Mouse (Mus musculus): ENCODE results near the gene Filip1. TPM values are rescaled to one million over a fixed set of nuclear protein-coding genes. Genes with fewer than 3 reads are reported as not detected.

The Filip1 gene
- polyA plus RNA-seq, 1 experiment from 2014 or later, result 5.3 TPM

- no peak for TF ChIP-seq CTCF (IDR thresholded peaks at IDR 0.05; ENCODE audit: low read depth)
- Histone ChIP-seq H3K4me1 (replicated peaks; ENCODE audit: control insufficient read depth, insufficient read depth, low read length) (no peaks in the 10 kb centered on the region), H3K27me3 (replicated peaks; ENCODE audit: control insufficient read depth, insufficient read depth, low read length) (no peaks in the 10 kb centered on the region), H3K4me2 (replicated peaks; ENCODE audit: low read depth) (no peak overlapping the region), H3K9ac (ENCODE audit: low read depth, low read length) (no peak overlapping the region), H3K4me3 (ENCODE audit: low read depth, low read length) (no peak overlapping the region), H3K36me3 (ENCODE audit: control insufficient read depth, insufficient read depth) (no peaks in the 10 kb centered on the region), H3K9me3 (ENCODE audit: control insufficient read depth) (0 out of 2 replicates have a peak, but pooled peaks cover 2% of the 10 kb centered on the region), H3K27ac (ENCODE audit: low read depth, low read length) (0 out of 2 replicates have a peak overlapping the region, but pooled peaks have one; percentile 5)
- ATAC-seq, result no peak
- 46% methylated on average over 6 of the region's 6 CpGs for WGBS
These were observed 170.0 kb downstream of the Filip1 start for GRCm38 (mm10) chr9:79842615-79843014.

DNA sequence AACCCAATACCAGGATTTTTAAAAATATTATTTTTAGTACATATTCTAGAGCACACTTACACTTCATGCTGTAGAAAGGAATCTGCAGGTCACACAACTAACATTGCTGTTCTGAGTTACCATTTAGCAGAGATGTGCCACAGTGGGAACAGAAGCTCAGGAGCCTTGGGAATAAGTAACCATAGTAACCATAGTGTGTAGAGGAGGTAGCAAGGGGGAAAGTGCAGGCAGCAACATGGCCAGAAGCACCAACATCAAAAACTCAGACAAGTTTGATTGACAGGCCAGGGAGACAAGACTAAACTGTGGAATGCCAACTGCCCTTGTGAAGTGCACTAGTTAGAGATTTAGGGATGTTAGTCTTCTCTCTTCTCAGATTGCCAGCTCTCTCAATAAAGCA is 170.6 kb downstream of the Filip1 start:
- no peak overlapping the region for H3K27ac ChIP-seq (ENCODE audit: low read depth, low read length)
- H3K27me3 ChIP-seq (replicated peaks; ENCODE audit: control insufficient read depth, insufficient read depth, low read length), result no peaks in the 10 kb centered on the region
- H3K4me1 ChIP-seq (replicated peaks; ENCODE audit: control insufficient read depth, insufficient read depth, low read length), result no peaks in the 10 kb centered on the region
- no peak overlapping the region for H3K4me3 ChIP-seq (ENCODE audit: low read depth, low read length)
- no peak for TF ChIP-seq CTCF (IDR thresholded peaks at IDR 0.05; ENCODE audit: low read depth)
- H3K36me3 ChIP-seq (ENCODE audit: control insufficient read depth, insufficient read depth), result no peaks in the 10 kb centered on the region
- H3K9me3 ChIP-seq (ENCODE audit: control insufficient read depth), result 0 out of 2 replicates have a peak, but pooled peaks cover 2% of the 10 kb centered on the region
- H3K4me2 ChIP-seq (replicated peaks; ENCODE audit: low read depth), result no peak overlapping the region
- H3K9ac ChIP-seq (ENCODE audit: low read depth, low read length), result no peak overlapping the region
- ATAC-seq, result no peak

GRCm38 (mm10) chr9:79831294-79831693 is 181.4 kb downstream of the Filip1 start:
- H3K27ac ChIP-seq (ENCODE audit: low read depth, low read length), result no peak overlapping the region

DNA sequence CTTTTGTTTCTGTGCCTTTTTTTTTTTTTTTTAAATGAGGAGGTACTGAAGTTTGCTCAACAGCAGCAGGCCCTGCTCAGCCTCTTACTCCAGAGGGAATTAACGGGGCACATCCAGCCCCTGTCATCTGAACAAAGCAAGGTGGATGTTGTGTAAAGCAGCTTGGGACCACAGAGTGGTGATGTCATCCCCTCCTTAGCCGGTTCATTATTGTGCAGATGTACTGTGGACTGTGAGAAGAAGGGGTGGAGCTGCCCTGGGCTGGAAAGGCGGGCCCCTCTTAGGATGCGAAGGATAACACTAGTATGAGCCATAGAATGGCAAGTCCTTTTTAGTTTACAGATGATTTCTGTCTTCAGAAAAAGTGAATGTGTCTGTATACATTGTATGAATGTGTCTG is 181.8 kb downstream of the Filip1 start:
- no peaks in the 10 kb centered on the region for H3K9me3 ChIP-seq (ENCODE audit: control insufficient read depth)
- no peak for ATAC-seq
- H3K27me3 ChIP-seq (replicated peaks; ENCODE audit: control insufficient read depth, insufficient read depth, low read length), result no peaks in the 10 kb centered on the region
- TF ChIP-seq CTCF (IDR thresholded peaks at IDR 0.05; ENCODE audit: low read depth), result no peak
- H3K4me1 ChIP-seq (replicated peaks; ENCODE audit: control insufficient read depth, insufficient read depth, low read length), result no peaks in the 10 kb centered on the region
- no peaks in the 10 kb centered on the region for H3K36me3 ChIP-seq (ENCODE audit: control insufficient read depth, insufficient read depth)
- no peak overlapping the region for H3K27ac ChIP-seq (ENCODE audit: low read depth, low read length)
- H3K4me2 ChIP-seq (replicated peaks; ENCODE audit: low read depth), result no peak overlapping the region
- 41% methylated on average over 4 of the region's 4 CpGs for WGBS
- no peak overlapping the region for H3K4me3 ChIP-seq (ENCODE audit: low read depth, low read length)
- no peak overlapping the region for H3K9ac ChIP-seq (ENCODE audit: low read depth, low read length)

More at GRCm38 (mm10) chr9:79831294-79831693, 181.4 kb downstream of the Filip1 start:
- Histone ChIP-seq H3K27me3 (replicated peaks; ENCODE audit: control insufficient read depth, insufficient read depth, low read length) (no peaks in the 10 kb centered on the region), H3K4me3 (ENCODE audit: low read depth, low read length) (no peak overlapping the region), H3K4me1 (replicated peaks; ENCODE audit: control insufficient read depth, insufficient read depth, low read length) (no peaks in the 10 kb centered on the region), H3K9ac (ENCODE audit: low read depth, low read length) (no peak overlapping the region), H3K9me3 (ENCODE audit: control insufficient read depth) (no peaks in the 10 kb centered on the region), H3K4me2 (replicated peaks; ENCODE audit: low read depth) (no peak overlapping the region), H3K36me3 (ENCODE audit: control insufficient read depth, insufficient read depth) (no peaks in the 10 kb centered on the region)
- WGBS, result 73% methylated on average over 1 of the region's 1 CpGs
- TF ChIP-seq CTCF (IDR thresholded peaks at IDR 0.05; ENCODE audit: low read depth), result no peak
- ATAC-seq, result no peak

GRCm38 (mm10) chr9:79829842-79830800 is 182.5 kb downstream of the Filip1 start:
- no peak for ATAC-seq
- Histone ChIP-seq H3K9ac (ENCODE audit: low read depth, low read length) (no peak overlapping the region), H3K9me3 (ENCODE audit: control insufficient read depth) (no peaks in the 10 kb centered on the region), H3K27me3 (replicated peaks; ENCODE audit: control insufficient read depth, insufficient read depth, low read length) (no peaks in the 10 kb centered on the region), H3K4me2 (replicated peaks; ENCODE audit: low read depth) (no peak overlapping the region), H3K36me3 (ENCODE audit: control insufficient read depth, insufficient read depth) (no peaks in the 10 kb centered on the region), H3K4me1 (replicated peaks; ENCODE audit: control insufficient read depth, insufficient read depth, low read length) (no peaks in the 10 kb centered on the region), H3K4me3 (ENCODE audit: low read depth, low read length) (no peak overlapping the region), H3K27ac (ENCODE audit: low read depth, low read length) (no peak overlapping the region)
- WGBS, result 46% methylated on average over 23 of the region's 23 CpGs
- no peak for TF ChIP-seq CTCF (IDR thresholded peaks at IDR 0.05; ENCODE audit: low read depth)

DNA sequence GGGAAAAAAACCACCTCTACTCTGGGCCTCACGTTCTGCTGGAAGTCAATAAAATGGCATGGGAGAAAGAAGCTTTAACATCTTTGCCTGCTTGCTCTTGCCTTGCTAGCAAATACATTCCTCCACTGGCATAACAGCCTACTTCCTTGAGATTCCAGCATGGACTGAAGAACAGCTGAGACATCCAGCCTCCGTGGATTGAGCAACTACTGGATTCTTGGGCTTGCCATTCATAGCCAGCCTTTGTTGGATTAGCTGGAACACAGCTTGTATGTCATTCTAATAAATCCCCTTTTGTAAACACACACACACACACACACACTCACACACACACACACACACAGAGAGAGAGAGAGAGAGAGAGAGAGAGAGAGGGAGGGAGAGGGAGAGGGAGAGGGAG is 185.6 kb downstream of the Filip1 start:
- no peaks in the 10 kb centered on the region for H3K27me3 ChIP-seq (replicated peaks; ENCODE audit: control insufficient read depth, insufficient read depth, low read length)
- no peaks in the 10 kb centered on the region for H3K9me3 ChIP-seq (ENCODE audit: control insufficient read depth)
- ATAC-seq, result no peak
- no peaks in the 10 kb centered on the region for H3K4me1 ChIP-seq (replicated peaks; ENCODE audit: control insufficient read depth, insufficient read depth, low read length)
- H3K9ac ChIP-seq (ENCODE audit: low read depth, low read length), result no peak overlapping the region
- no peak overlapping the region for H3K27ac ChIP-seq (ENCODE audit: low read depth, low read length)
- 48% methylated on average over 2 of the region's 2 CpGs for WGBS
- H3K4me3 ChIP-seq (ENCODE audit: low read depth, low read length), result no peak overlapping the region
- no peaks in the 10 kb centered on the region for H3K36me3 ChIP-seq (ENCODE audit: control insufficient read depth, insufficient read depth)
- TF ChIP-seq CTCF (IDR thresholded peaks at IDR 0.05; ENCODE audit: low read depth), result no peak
- no peak overlapping the region for H3K4me2 ChIP-seq (replicated peaks; ENCODE audit: low read depth)

Measured in intestine, postnatal 0 days (tissue).